Mouse (Mus musculus) lung, embryonic 16.5 days (tissue): ENCODE measurements around the gene Col23a1. TPM values are rescaled to one million over a fixed set of nuclear protein-coding genes. Genes with fewer than 3 reads are reported as not detected.
"Not testable (repeated sequence)": the region's sequence is repeated elsewhere in the genome, so short reads cannot be mapped to it uniquely, and the experiment has no call there.

Experiments
- ATAC-seq: fragments of 200-750 bp; cut with Nextera tagmentation; 2 replicates; pipeline ENCODE4 v1.8.0; 2017; ENCODE audit warnings: low read depth, mild to moderate bottlenecking, moderate library complexity
- H3K27ac ChIP-seq: fragments of 300-500 bp; sonication (generic); 2 replicates; pipeline ENCODE4 v1.5.1; 2014; ENCODE audit warnings: mild to moderate bottlenecking, control low read depth, low read length
- H3K27me3 ChIP-seq: fragments of 300-500 bp; sonication (generic); 2 replicates; pipeline ENCODE4 v1.6.1; 2014; ENCODE audit warnings: low read depth, low read length, mixed read lengths; ENCODE audit not compliant: control insufficient read depth, insufficient read depth
- H3K36me3 ChIP-seq: fragments of 300-500 bp; sonication (generic); 2 replicates; pipeline ENCODE4 v1.6.1; 2014; ENCODE audit warnings: low read length; ENCODE audit not compliant: control insufficient read depth, insufficient read depth
- H3K4me1 ChIP-seq: fragments of 300-500 bp; sonication (generic); replicated peaks from 2 replicates; pipeline ENCODE4 v1.6.1; 2014; ENCODE audit warnings: low read length, mixed read lengths; ENCODE audit not compliant: control insufficient read depth, insufficient read depth
- H3K4me2 ChIP-seq: fragments of 300-500 bp; sonication (generic); 2 replicates; pipeline ENCODE4 v1.6.1; 2014; ENCODE audit warnings: low read depth, low read length, control low read depth
- H3K4me3 ChIP-seq: fragments of 300-500 bp; sonication (generic); 2 replicates; pipeline ENCODE4 v1.5.1; 2014; ENCODE audit warnings: mild to moderate bottlenecking, low read length, control low read depth
- H3K9ac ChIP-seq: fragments of 300-500 bp; sonication (generic); 2 replicates; pipeline ENCODE4 v1.6.1; 2014; ENCODE audit warnings: low read length, control low read depth
- H3K9me3 ChIP-seq: fragments of 300-500 bp; sonication (generic); 2 replicates; pipeline ENCODE4 v1.6.1; 2016; ENCODE audit warnings: low read length; ENCODE audit not compliant: control insufficient read depth
- WGBS: fragments of 180-500 bp; shearing (Covaris S2); extraction: QIAGEN DNeasy Blood & Tissue Kit; methylation state at CpG from one replicate; pipeline ENCODE4 v1.1.7; 2014; 5-methylcytosine and 5-hydroxymethylcytosine counted together
- polyA plus RNA-seq: library from polyadenylated mRNA; unstranded; fragments of >200 nt; fragmentation: Nextera tagmentation; extraction: Ambion mirVana; gene quantifications from 2 replicates; pipeline ENCODE4 v1.2.1, GENCODE M21; 2015

The Col23a1 gene
- polyA plus RNA-seq, 1 experiment from 2014 or later, result 9.7 TPM

DNA sequence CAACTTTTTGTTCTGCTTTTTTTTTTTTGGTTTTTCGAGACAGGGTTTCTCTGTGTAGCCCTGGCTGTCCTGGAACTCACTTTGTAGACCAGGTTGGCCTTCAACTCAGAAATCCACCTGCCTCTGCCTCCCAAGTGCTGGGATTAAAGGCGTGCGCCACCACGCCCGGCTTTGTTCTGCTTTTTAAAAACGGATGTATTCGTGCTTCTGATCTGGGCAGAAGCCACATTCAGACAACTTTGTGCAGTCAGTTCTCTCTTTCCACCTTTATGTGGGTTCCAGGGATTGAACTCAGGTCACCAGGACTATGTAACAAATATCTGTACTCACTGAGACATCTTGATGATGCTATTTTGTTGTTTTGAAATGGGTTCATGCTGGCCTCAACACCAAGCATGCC lies 343.5 kb downstream of the Col23a1 start:
- H3K9me3 ChIP-seq, H3K4me3 ChIP-seq, ATAC-seq, H3K36me3 ChIP-seq, H3K27me3 ChIP-seq, H3K9ac ChIP-seq, H3K4me2 ChIP-seq, H3K27ac ChIP-seq: not testable (repeated sequence)
- WGBS, result 89% methylated on average over 7 of the region's 7 CpGs
- H3K4me1 ChIP-seq, result peaks cover 21% of the 10 kb centered on the region

Other genes with a start within 250 kb of the Col23a1 start
- gene Olfr1375, start 241.8 kb upstream of the Col23a1 start, polyA plus RNA-seq, result not detected in 2 replicates
- 8.7 and 9.5 TPM in 2 replicates for gene Zfp354a, start 230.7 kb upstream of the Col23a1 start, polyA plus RNA-seq
- gene Gm12569, start 69.4 kb upstream of the Col23a1 start, polyA plus RNA-seq, result not detected in 2 replicates
- gene Clk4, start 28.2 kb upstream of the Col23a1 start, polyA plus RNA-seq, result 114 and 121 TPM in 2 replicates
- 0.25 and 0.62 TPM in 2 replicates for gene BC049762, start 26.9 kb upstream of the Col23a1 start, polyA plus RNA-seq